Mouse (Mus musculus): ENCODE measurements around the gene Gm17655. TPM values are rescaled to one million over a fixed set of nuclear protein-coding genes. Genes with fewer than 3 reads are reported as not detected.

The Gm17655 gene
- polyA plus RNA-seq, 1 experiment from 2014 or later = 4.7 TPM

Other genes with a start within 250 kb of the Gm17655 start
- gene Gm15446, start 149.1 kb downstream of the Gm17655 start, polyA plus RNA-seq (2015; fragmentation: Nextera tagmentation; extraction: Ambion mirVana) = 0.28 and 0.44 TPM in 2 replicates
- gene Zfp932, start 76.0 kb downstream of the Gm17655 start, polyA plus RNA-seq (2015; fragmentation: Nextera tagmentation; extraction: Ambion mirVana) = 22.9 and 25.1 TPM in 2 replicates
- gene Gm35315, start 21.9 kb upstream of the Gm17655 start, polyA plus RNA-seq (2015; fragmentation: Nextera tagmentation; extraction: Ambion mirVana) = 0.88 and 1.0 TPM in 2 replicates
- 8.0 and 9.2 TPM in 2 replicates for gene Plcxd1, start 27.5 kb upstream of the Gm17655 start, polyA plus RNA-seq (2015; fragmentation: Nextera tagmentation; extraction: Ambion mirVana)
- gene Gtpbp6, start 35.7 kb upstream of the Gm17655 start, polyA plus RNA-seq (2015; fragmentation: Nextera tagmentation; extraction: Ambion mirVana) = 61.5 and 69.2 TPM in 2 replicates
- gene Zfp605, start 37.6 kb upstream of the Gm17655 start, polyA plus RNA-seq (2015; fragmentation: Nextera tagmentation; extraction: Ambion mirVana) = 15.3 and 17.6 TPM in 2 replicates
- gene Chfr, start 63.3 kb upstream of the Gm17655 start, polyA plus RNA-seq (2015; fragmentation: Nextera tagmentation; extraction: Ambion mirVana) = 81.7 and 86.8 TPM in 2 replicates
- gene Golga3, start 104.2 kb upstream of the Gm17655 start, polyA plus RNA-seq (2015; fragmentation: Nextera tagmentation; extraction: Ambion mirVana) = 24.7 and 25.7 TPM in 2 replicates
- gene Ankle2, start 158.5 kb upstream of the Gm17655 start, polyA plus RNA-seq (2015; fragmentation: Nextera tagmentation; extraction: Ambion mirVana) = 18.7 and 24.1 TPM in 2 replicates
- gene Pgam5, start 197.4 kb upstream of the Gm17655 start, polyA plus RNA-seq (2015; fragmentation: Nextera tagmentation; extraction: Ambion mirVana) = 105 and 107 TPM in 2 replicates
- 11.5 and 12.2 TPM in 2 replicates for gene Pxmp2, start 213.7 kb upstream of the Gm17655 start, polyA plus RNA-seq (2015; fragmentation: Nextera tagmentation; extraction: Ambion mirVana)
- 5.1 and 7.4 TPM in 2 replicates for gene Pole, start 213.8 kb upstream of the Gm17655 start, polyA plus RNA-seq (2015; fragmentation: Nextera tagmentation; extraction: Ambion mirVana)

Data from midbrain, embryonic 16.5 days (tissue).